Mouse (Mus musculus) liver, adult 2 months (tissue): ENCODE results near the gene Rpn1.

Experiments
- CTCF ChIP-seq: fragments of 200-500 bp; IDR thresholded peaks from 2 replicates; pipeline ENCODE4 v1.5.1; 2011; ENCODE audit warnings: low read depth, low read length, control low read depth
- POLR2A ChIP-seq: fragments of 200-500 bp; IDR thresholded peaks from 2 replicates; pipeline ENCODE4 v1.6.1; 2011; ENCODE audit warnings: low read length, control low read depth; ENCODE audit not compliant: insufficient read depth; ENCODE audit errors: extremely low read depth

DNA sequence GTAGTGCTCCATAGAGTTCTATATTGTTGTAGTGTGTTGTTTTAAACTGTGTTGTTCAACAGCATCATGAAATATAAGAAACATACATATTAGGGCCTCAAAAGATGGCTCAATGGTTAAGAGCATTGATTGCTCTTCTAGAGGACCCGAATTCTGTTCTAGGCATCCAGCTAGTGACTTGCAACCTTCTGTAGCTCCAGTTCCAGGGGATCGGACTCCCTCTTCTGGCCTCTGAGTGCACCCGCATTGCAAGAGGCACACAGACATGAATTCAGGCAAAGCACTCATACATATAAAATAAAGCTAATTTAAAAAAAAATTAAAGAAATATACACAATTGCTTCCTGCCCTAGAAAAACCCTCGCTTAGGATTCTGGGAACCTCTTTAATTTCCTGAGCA lies 22.9 kb upstream of the Rpn1 start:
- no peak for TF ChIP-seq POLR2A
- peak; percentile 18; the same call in 1 of the 2 replicates for TF ChIP-seq CTCF
